19 mouse cellular contexts compared by ENCODE assay signal in the genomic region with DNA sequence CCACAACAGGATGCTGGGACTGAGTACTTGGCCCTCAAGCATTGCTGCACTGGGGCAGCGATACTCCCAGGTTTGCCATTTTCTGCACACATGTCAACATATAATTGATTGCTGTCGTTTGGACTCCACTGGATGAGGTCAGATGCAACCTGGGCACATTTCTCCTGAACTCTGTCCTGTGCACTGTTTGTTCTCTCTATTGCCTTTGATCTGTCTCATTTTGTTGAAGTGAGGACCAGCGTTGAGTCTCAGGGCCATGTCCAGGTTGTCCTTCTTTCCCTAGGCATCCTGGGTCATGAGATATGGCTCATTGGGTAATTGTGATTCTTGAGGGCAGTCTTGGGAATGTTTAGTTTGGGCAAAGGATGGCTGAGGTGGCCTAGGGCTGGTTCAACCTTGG. TPM values are rescaled to one million over a fixed set of nuclear protein-coding genes. Genes with fewer than 3 reads are reported as not detected.
DNase-seq lines count a peak whose midpoint lies in the region; ATAC-seq and TF ChIP-seq lines count a peak whose summit lies in the region.
"Not testable (repeated sequence)": the region's sequence is repeated elsewhere in the genome, so short reads cannot be mapped to it uniquely, and the experiment has no call there.
"Had no signal": no experiment of that assay in that cellular context is flagged by ENCODE, and none has a peak within 500 bp of the region (broad histone marks: within the 10 kb centered on the region; RNA-seq: fewer than 3 reads in every experiment).

No protein-coding gene starts in this region.

- not testable (repeated sequence) for H3K4me2 ChIP-seq in liver, embryonic 12.5 days; liver, embryonic 15.5 days; liver, postnatal 0 days (ENCODE audit: low read depth, low read length)

- not testable (repeated sequence) for H3K9me3 ChIP-seq in embryonic facial prominence, embryonic 10.5 days; heart, embryonic 10.5 days; liver, embryonic 12.5 days (replicated peaks); liver, embryonic 15.5 days (replicated peaks); liver, postnatal 0 days (ENCODE audit: low read length)

- not testable (repeated sequence) for H3K4me1 ChIP-seq in embryonic facial prominence, embryonic 10.5 days; heart, embryonic 10.5 days; liver, embryonic 12.5 days; liver, embryonic 15.5 days (replicated peaks); liver, postnatal 0 days (ENCODE audit: insufficient read depth)

- H3K9ac ChIP-seq in liver, embryonic 12.5 days; liver, embryonic 15.5 days; liver, postnatal 0 days (replicated peaks): not testable (repeated sequence)

- H3K4me3 ChIP-seq in embryonic facial prominence, embryonic 10.5 days; heart, embryonic 10.5 days; liver, embryonic 12.5 days; liver, embryonic 15.5 days (replicated peaks); liver, postnatal 0 days (ENCODE audit: low read depth, low read length): not testable (repeated sequence)

- H3K27ac ChIP-seq in embryonic facial prominence, embryonic 10.5 days (replicated peaks); heart, embryonic 10.5 days; liver, embryonic 12.5 days; liver, embryonic 15.5 days (replicated peaks): not testable (repeated sequence)
- H3K27ac ChIP-seq in liver, postnatal 0 days (ENCODE audit: low read depth): peak overlapping the region; percentile 77

- not testable (repeated sequence) for TF ChIP-seq CTCF in liver, postnatal 0 days (IDR thresholded peaks at IDR 0.05; ENCODE audit: low read depth)

- DNase-seq in embryonic facial prominence, embryonic 10.5 days (ENCODE audit: low spot score): peak; percentile 1
- peak; percentile 33 for DNase-seq in heart, embryonic 10.5 days (ENCODE audit: low spot score)
- not testable (repeated sequence) for DNase-seq in liver, postnatal 0 days

- peak; percentile 27; the same call in 1 of the 2 replicates for ATAC-seq in liver, embryonic 12.5 days
- ATAC-seq in liver, embryonic 15.5 days (ENCODE audit: insufficient read depth): 0 out of 2 replicates have a peak, but pooled peaks have one; percentile 49
- peak; percentile 82 for ATAC-seq in liver, postnatal 0 days

- 93% methylated on average over 3 of the region's 3 CpGs for WGBS in embryonic facial prominence, embryonic 10.5 days
- WGBS in heart, embryonic 10.5 days: 89% methylated on average over 3 of the region's 3 CpGs
- 63% methylated on average over 3 of the region's 3 CpGs for WGBS in liver, embryonic 12.5 days (ENCODE audit: insufficient replicate concordance)
- 48% methylated on average over 3 of the region's 3 CpGs for WGBS in liver, embryonic 15.5 days (ENCODE audit: insufficient replicate concordance)
- 51% methylated on average over 3 of the region's 3 CpGs for WGBS in liver, postnatal 0 days (ENCODE audit: insufficient replicate concordance)

- H3K36me3 ChIP-seq in embryonic facial prominence, embryonic 10.5 days (replicated peaks); heart, embryonic 10.5 days; liver, embryonic 12.5 days; liver, embryonic 15.5 days (replicated peaks); liver, postnatal 0 days (replicated peaks; ENCODE audit: insufficient read depth, low read length): not testable (repeated sequence)

- not testable (repeated sequence) for H3K27me3 ChIP-seq in embryonic facial prominence, embryonic 10.5 days (replicated peaks; ENCODE audit: low read depth, poor library complexity, severe bottlenecking); heart, embryonic 10.5 days (ENCODE audit: insufficient read depth, poor library complexity, severe bottlenecking); liver, embryonic 12.5 days (replicated peaks); liver, embryonic 15.5 days; liver, postnatal 0 days (ENCODE audit: insufficient read depth, low read length)

- TF ChIP-seq EP300 in liver, postnatal 0 days (IDR thresholded peaks at IDR 0.05; ENCODE audit: low read depth): peak; percentile 36; the same call in 1 of the 2 replicates

RNA-seq across cellular contexts. Expression of a gene that starts 2.1 kb away (rescaled TPM):
- not detected in 2 replicates for polyA plus RNA-seq in embryonic facial prominence, embryonic 10.5 days (2016; fragmentation: Nextera tagmentation; extraction: Ambion mirVana)
- not detected in 2 replicates for polyA plus RNA-seq in heart, embryonic 10.5 days (2016; fragmentation: Nextera tagmentation; extraction: Ambion mirVana)
- polyA plus RNA-seq in liver, embryonic 12.5 days (2016; fragmentation: Nextera tagmentation; extraction: Ambion mirVana): not detected in 2 replicates
- polyA plus RNA-seq in liver, embryonic 15.5 days (2015; fragmentation: Nextera tagmentation; extraction: Ambion mirVana): 0.10 TPM in 1 of 2 replicates, not detected in the other
- 0.20 and 0.25 TPM in 2 replicates for polyA plus RNA-seq in liver, postnatal 0 days (2015; fragmentation: Nextera tagmentation; extraction: Ambion mirVana)
- polyA plus RNA-seq: activated CD4-positive, CD25-positive, alpha-beta regulatory T cell, adult 4 months; CD4-positive, CD25-positive, alpha-beta regulatory T cell, adult 4 months; cerebellum, adult 2 months; cortical plate, adult 2 months; embryonic facial prominence, embryonic 11.5 days; embryonic facial prominence, embryonic 13.5 days; embryonic facial prominence, embryonic 15.5 days; erythroblast, embryonic 14.5 days; forebrain, embryonic 10.5 days; forebrain, embryonic 12.5 days; forebrain, embryonic 14.5 days; forebrain, embryonic 16.5 days; G1E; Patski had no signal

RNA-seq across cellular contexts. Expression of a gene that starts 11.0 kb away (rescaled TPM):
- polyA plus RNA-seq in embryonic facial prominence, embryonic 10.5 days (2016; fragmentation: Nextera tagmentation; extraction: Ambion mirVana): not detected in 2 replicates
- 0.75 TPM in 1 of 2 replicates, not detected in the other for polyA plus RNA-seq in heart, embryonic 10.5 days (2016; fragmentation: Nextera tagmentation; extraction: Ambion mirVana)
- 10.1 and 11.2 TPM in 2 replicates for polyA plus RNA-seq in liver, embryonic 12.5 days (2016; fragmentation: Nextera tagmentation; extraction: Ambion mirVana)
- polyA plus RNA-seq in liver, embryonic 15.5 days (2015; fragmentation: Nextera tagmentation; extraction: Ambion mirVana): 52.7 and 71.7 TPM in 2 replicates
- polyA plus RNA-seq in liver, postnatal 0 days (2015; fragmentation: Nextera tagmentation; extraction: Ambion mirVana): 384 and 387 TPM in 2 replicates
- polyA plus RNA-seq: activated CD4-positive, CD25-positive, alpha-beta regulatory T cell, adult 4 months; CD4-positive, CD25-positive, alpha-beta regulatory T cell, adult 4 months; cerebellum, adult 2 months; cortical plate, adult 2 months; embryonic facial prominence, embryonic 11.5 days; embryonic facial prominence, embryonic 13.5 days; embryonic facial prominence, embryonic 15.5 days; forebrain, embryonic 10.5 days; forebrain, embryonic 12.5 days; forebrain, embryonic 14.5 days; forebrain, embryonic 16.5 days; G1E had no signal

RNA-seq across cellular contexts. Expression of a gene that starts 15.9 kb away (rescaled TPM):
- polyA plus RNA-seq in embryonic facial prominence, embryonic 10.5 days (2016; fragmentation: Nextera tagmentation; extraction: Ambion mirVana): 2.1 and 3.0 TPM in 2 replicates
- 3.2 and 3.9 TPM in 2 replicates for polyA plus RNA-seq in heart, embryonic 10.5 days (2016; fragmentation: Nextera tagmentation; extraction: Ambion mirVana)
- polyA plus RNA-seq in liver, embryonic 12.5 days (2016; fragmentation: Nextera tagmentation; extraction: Ambion mirVana): 8.0 and 8.1 TPM in 2 replicates
- polyA plus RNA-seq in liver, embryonic 15.5 days (2015; fragmentation: Nextera tagmentation; extraction: Ambion mirVana): 17.7 and 19.1 TPM in 2 replicates
- polyA plus RNA-seq in liver, postnatal 0 days (2015; fragmentation: Nextera tagmentation; extraction: Ambion mirVana): 42.0 and 44.9 TPM in 2 replicates
- polyA plus RNA-seq: G1E had no signal

RNA-seq across cellular contexts. Expression of a gene that starts 37.3 kb away (rescaled TPM):
- polyA plus RNA-seq in embryonic facial prominence, embryonic 10.5 days (2016; fragmentation: Nextera tagmentation; extraction: Ambion mirVana): not detected in 2 replicates
- polyA plus RNA-seq in heart, embryonic 10.5 days (2016; fragmentation: Nextera tagmentation; extraction: Ambion mirVana): not detected in 2 replicates
- polyA plus RNA-seq in liver, embryonic 12.5 days (2016; fragmentation: Nextera tagmentation; extraction: Ambion mirVana): 0.23 and 0.47 TPM in 2 replicates
- 2.6 and 4.3 TPM in 2 replicates for polyA plus RNA-seq in liver, embryonic 15.5 days (2015; fragmentation: Nextera tagmentation; extraction: Ambion mirVana)
- polyA plus RNA-seq in liver, postnatal 0 days (2015; fragmentation: Nextera tagmentation; extraction: Ambion mirVana): 216 and 246 TPM in 2 replicates
- polyA plus RNA-seq: activated CD4-positive, CD25-positive, alpha-beta regulatory T cell, adult 4 months; CD4-positive, CD25-positive, alpha-beta regulatory T cell, adult 4 months; cerebellum, adult 2 months; cortical plate, adult 2 months; embryonic facial prominence, embryonic 11.5 days; embryonic facial prominence, embryonic 13.5 days; embryonic facial prominence, embryonic 15.5 days; forebrain, embryonic 10.5 days; forebrain, embryonic 12.5 days; forebrain, embryonic 14.5 days; forebrain, embryonic 16.5 days; G1E; Patski had no signal

RNA-seq across cellular contexts. Expression of a gene that starts 41.8 kb away (rescaled TPM):
- 243 and 256 TPM in 2 replicates for polyA plus RNA-seq in embryonic facial prominence, embryonic 10.5 days (2016; fragmentation: Nextera tagmentation; extraction: Ambion mirVana)
- polyA plus RNA-seq in heart, embryonic 10.5 days (2016; fragmentation: Nextera tagmentation; extraction: Ambion mirVana): 351 and 390 TPM in 2 replicates
- 368 and 383 TPM in 2 replicates for polyA plus RNA-seq in liver, embryonic 12.5 days (2016; fragmentation: Nextera tagmentation; extraction: Ambion mirVana)
- 272 and 310 TPM in 2 replicates for polyA plus RNA-seq in liver, embryonic 15.5 days (2015; fragmentation: Nextera tagmentation; extraction: Ambion mirVana)
- 642 and 691 TPM in 2 replicates for polyA plus RNA-seq in liver, postnatal 0 days (2015; fragmentation: Nextera tagmentation; extraction: Ambion mirVana)

Comparison
In these comparisons a context has a peak if more than half of its experiments do, and no peak if none do; other contexts are left out.
1. ATAC-seq: peak in every context shown above with its lines; median percentile 82 in liver, postnatal 0 days; 49 in liver, embryonic 15.5 days; 27 in liver, embryonic 12.5 days.